Comparison of ENCODE assay signal across 8 mouse cellular contexts in the genomic region with DNA sequence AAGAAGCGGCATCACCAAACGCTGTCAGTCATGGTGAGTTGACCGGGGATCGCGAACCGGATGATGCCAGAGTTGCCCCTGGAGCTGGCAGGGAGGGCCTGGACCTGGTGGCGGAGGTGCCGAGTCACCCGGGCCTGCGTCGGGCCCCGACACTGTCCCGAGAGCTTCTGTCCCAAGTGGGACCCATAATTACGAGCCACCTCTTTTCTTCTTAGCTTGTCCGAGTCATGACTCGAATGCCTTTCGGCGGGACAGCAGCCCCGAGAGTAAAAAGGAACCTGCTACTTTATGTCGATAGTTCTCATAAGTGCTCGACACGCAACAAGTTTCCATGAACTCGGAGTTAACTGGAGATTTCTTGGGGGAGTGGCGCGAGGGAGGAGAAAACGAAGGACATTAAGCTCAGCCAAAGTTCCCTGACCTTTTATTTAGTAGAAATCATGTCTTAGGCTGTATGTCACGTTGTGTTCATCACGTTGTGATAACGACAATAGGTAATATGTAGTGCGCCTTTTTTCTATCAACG. TPM values are rescaled to one million over a fixed set of nuclear protein-coding genes. Genes with fewer than 3 reads are reported as not detected.
DNase-seq lines count a peak whose midpoint lies in the region; ATAC-seq and TF ChIP-seq lines count a peak whose summit lies in the region.

No protein-coding gene starts in this region.

- peaks cover 45% of the 10 kb centered on the region for H3K79me2 ChIP-seq in CH12.LX (replicated peaks; ENCODE audit: control insufficient read depth, extremely low read depth, insufficient read depth, poor library complexity, severe bottlenecking)

- TF ChIP-seq EP300 in CH12.LX (IDR thresholded peaks at IDR 0.05; ENCODE audit: low read length), result no peak
- TF ChIP-seq EP300 in liver, embryonic 14.5 days (IDR thresholded peaks at IDR 0.05; ENCODE audit: low read depth), result no peak

- no peak for DNase-seq in heart, embryonic 10.5 days (ENCODE audit: low spot score)
- DNase-seq in heart, adult 18-20 months, result no peak
- no peak for DNase-seq in CH12.LX (ENCODE audit: extremely low read depth)
- DNase-seq in liver, embryonic 14.5 days (ENCODE audit: low read depth in 3 of 3, low spot score in 3 of 3), result no peak
- no peak for DNase-seq in embryo, embryonic 11 days
- DNase-seq in c-Kit-positive CD71-positive TER-119-positive erythroid progenitor cells, embryonic 14.5 days (ENCODE audit: low spot score), result no peak
- no peak for DNase-seq in urinary bladder, postnatal 14 days (ENCODE audit: low spot score)

- peak overlapping the region; percentile 77 for H3K9ac ChIP-seq in CH12.LX (ENCODE audit: insufficient read depth, low read depth)
- peak overlapping the region; percentile 80 for H3K9ac ChIP-seq in forebrain, embryonic 12.5 days
- H3K9ac ChIP-seq in liver, embryonic 14.5 days (replicated peaks), result peak overlapping the region; percentile 88

- dilution Hi-C loops in CH12.LX (cut with MboI; ENCODE audit: extremely low pct_ligation_motif_present, extremely low pct_unique_long_range_greater_than_20kb, low sequenced_read_pairs), result no loop called here

- 1% methylated on average over 31 of the region's 31 CpGs for WGBS in heart, embryonic 10.5 days
- WGBS in forebrain, embryonic 12.5 days, result 2% methylated on average over 31 of the region's 31 CpGs
- WGBS in liver, embryonic 14.5 days (ENCODE audit: insufficient replicate concordance), result 1% methylated on average over 31 of the region's 31 CpGs

- peaks cover 14% of the 10 kb centered on the region for H3K4me1 ChIP-seq in heart, embryonic 10.5 days
- H3K4me1 ChIP-seq in CH12.LX (ENCODE audit: control insufficient read depth in 1 of 2, insufficient read depth in 2 of 2), result peaks cover 8 to 27% of the 10 kb centered on the region in 2 experiments
- H3K4me1 ChIP-seq in forebrain, embryonic 12.5 days, result peaks cover 21% of the 10 kb centered on the region
- peaks cover 12 to 16% of the 10 kb centered on the region in 2 experiments; a peak in 3 of 4 replicates for H3K4me1 ChIP-seq in liver, embryonic 14.5 days (replicated peaks; ENCODE audit: control insufficient read depth in 2 of 2, insufficient read depth in 2 of 2, low read length in 1 of 2)

- TF ChIP-seq POLR2A in CH12.LX (IDR thresholded peaks at IDR 0.05; ENCODE audit: low read depth, low read length), result no peak

- H3K36me3 ChIP-seq in heart, embryonic 10.5 days, result peaks cover 56% of the 10 kb centered on the region
- H3K36me3 ChIP-seq in CH12.LX (replicated peaks in 1 of 2; ENCODE audit: control insufficient read depth in 1 of 2, insufficient read depth in 1 of 2, low read length in 1 of 2), result peaks cover 46 to 69% of the 10 kb centered on the region in 2 experiments
- peaks cover 46% of the 10 kb centered on the region for H3K36me3 ChIP-seq in forebrain, embryonic 12.5 days (replicated peaks)
- peaks cover 37% of the 10 kb centered on the region for H3K36me3 ChIP-seq in liver, embryonic 14.5 days (replicated peaks; ENCODE audit: control insufficient read depth, insufficient read depth, low read depth)

- in situ Hi-C loops in CH12.LX (cut with MboI; ENCODE audit: low pct_ligation_motif_present, low pct_unique_long_range_greater_than_20kb, low sequenced_read_pairs), result no loop called here

- peak overlapping the region; percentile 85 for H3K4me3 ChIP-seq in heart, embryonic 10.5 days
- H3K4me3 ChIP-seq in CH12.LX (replicated peaks in 1 of 3; ENCODE audit: low read depth in 2 of 3, low read length in 2 of 3, poor library complexity in 1 of 3), result peak overlapping the region; percentile 64 to 99 (median 94)
- peak overlapping the region; percentile 82 for H3K4me3 ChIP-seq in forebrain, embryonic 12.5 days (replicated peaks)
- peak overlapping the region; percentile 94 to 100 for H3K4me3 ChIP-seq in liver, embryonic 14.5 days (ENCODE audit: insufficient read depth in 1 of 2, low read depth in 2 of 2, low read length in 2 of 2)

- H3K9me3 ChIP-seq in heart, embryonic 10.5 days, result no peaks in the 10 kb centered on the region
- H3K9me3 ChIP-seq in CH12.LX (replicated peaks; ENCODE audit: low read length), result no peaks in the 10 kb centered on the region
- H3K9me3 ChIP-seq in forebrain, embryonic 12.5 days, result no peaks in the 10 kb centered on the region
- no peaks in the 10 kb centered on the region for H3K9me3 ChIP-seq in liver, embryonic 14.5 days (ENCODE audit: control insufficient read depth, low read length)

- H3K4me2 ChIP-seq in CH12.LX (ENCODE audit: insufficient read depth, low read depth, poor library complexity, severe bottlenecking), result peak overlapping the region; percentile 74; the same call in 1 of the 2 replicates
- H3K4me2 ChIP-seq in forebrain, embryonic 12.5 days, result peak overlapping the region; percentile 74
- H3K4me2 ChIP-seq in liver, embryonic 14.5 days (ENCODE audit: low read depth), result peak overlapping the region; percentile 97

- no peak for TF ChIP-seq CTCF in CH12.LX (conservative IDR thresholded peaks at IDR 0.05 in 1 of 2, IDR thresholded peaks at IDR 0.05 in 1 of 2; ENCODE audit: low read depth in 2 of 2, low read length in 2 of 2)
- TF ChIP-seq CTCF in liver, embryonic 14.5 days (IDR thresholded peaks at IDR 0.05; ENCODE audit: low read depth), result no peak

- no peaks in the 10 kb centered on the region for H3K27me3 ChIP-seq in heart, embryonic 10.5 days (ENCODE audit: insufficient read depth, poor library complexity, severe bottlenecking)
- no peaks in the 10 kb centered on the region for H3K27me3 ChIP-seq in CH12.LX (replicated peaks)
- H3K27me3 ChIP-seq in forebrain, embryonic 12.5 days, result no peaks in the 10 kb centered on the region
- no peaks in the 10 kb centered on the region for H3K27me3 ChIP-seq in liver, embryonic 14.5 days (ENCODE audit: control insufficient read depth, insufficient read depth, low read length)

- no peak for TF ChIP-seq RAD21 in CH12.LX (IDR thresholded peaks at IDR 0.05; ENCODE audit: low read depth, low read length)

- peak; percentile 47 for ATAC-seq in forebrain, embryonic 12.5 days (ENCODE audit: low FRiP score)
- ATAC-seq in liver, embryonic 14.5 days (ENCODE audit: insufficient read depth), result peak; percentile 36

- peak overlapping the region; percentile 89 for H3K27ac ChIP-seq in heart, embryonic 10.5 days
- H3K27ac ChIP-seq in CH12.LX (ENCODE audit: insufficient read depth, low read depth), result peak overlapping the region; percentile 26
- H3K27ac ChIP-seq in forebrain, embryonic 12.5 days, result peak overlapping the region; percentile 72; the same call in 1 of the 2 replicates
- peak overlapping the region; percentile 86 for H3K27ac ChIP-seq in liver, embryonic 14.5 days

TF ChIP-seq in CH12.LX, 34 proteins besides CTCF, POLR2A, EP300 and RAD21 (continues in another document):
- peak; percentile 38; the same call in 1 of the 2 replicates for TF ChIP-seq MAX (IDR thresholded peaks at IDR 0.05; ENCODE audit: low read length)

RNA-seq across cellular contexts. Expression of gene Cdc45, which starts 0.7 kb away (rescaled TPM):
- 50.8 and 58.4 TPM in 2 replicates for polyA plus RNA-seq in heart, embryonic 10.5 days (2016; fragmentation: Nextera tagmentation; extraction: Ambion mirVana)
- total RNA-seq in heart, adult 18-20 months (2021), result 1 to 10 TPM; 2.1 to 3.2 TPM
- 144 and 156 TPM in 2 replicates for total RNA-seq in CH12.LX (2012; rRNA removed)
- total RNA-seq in CH12.LX (2014; rRNA removed), result 136 and 141 TPM in 2 replicates
- 117 and 127 TPM in 2 replicates for polyA plus RNA-seq in CH12.LX (2012; ENCODE audit: insufficient read length, low read depth)
- 56.6 and 57.2 TPM in 2 replicates for polyA plus RNA-seq in forebrain, embryonic 12.5 days (2016; fragmentation: Nextera tagmentation; extraction: Ambion mirVana)
- 40.7 and 45.8 TPM in 2 replicates for polyA plus RNA-seq in liver, embryonic 14.5 days (2012; rRNA removed)
- 40.6 and 45.4 TPM in 2 replicates for polyA plus RNA-seq in liver, embryonic 14.5 days (2014; fragmentation: Nextera tagmentation; extraction: Ambion mirVana)

RNA-seq across cellular contexts. Expression of gene Ufd1, which starts 0.9 kb away (rescaled TPM):
- 77.4 and 85.2 TPM in 2 replicates for polyA plus RNA-seq in heart, embryonic 10.5 days (2016; fragmentation: Nextera tagmentation; extraction: Ambion mirVana)
- total RNA-seq in heart, adult 18-20 months (2021), result 10 to 100 TPM; 52.6 to 55.1 TPM
- total RNA-seq in CH12.LX (2012; rRNA removed), result 43.6 and 54.5 TPM in 2 replicates
- total RNA-seq in CH12.LX (2014; rRNA removed), result 62.6 and 68.6 TPM in 2 replicates
- 78.4 and 80.8 TPM in 2 replicates for polyA plus RNA-seq in CH12.LX (2012; ENCODE audit: insufficient read length, low read depth)
- 111 and 113 TPM in 2 replicates for polyA plus RNA-seq in forebrain, embryonic 12.5 days (2016; fragmentation: Nextera tagmentation; extraction: Ambion mirVana)
- 14.6 and 19.3 TPM in 2 replicates for polyA plus RNA-seq in liver, embryonic 14.5 days (2012; rRNA removed)
- 29.8 and 32.3 TPM in 2 replicates for polyA plus RNA-seq in liver, embryonic 14.5 days (2014; fragmentation: Nextera tagmentation; extraction: Ambion mirVana)

RNA-seq across cellular contexts. Expression of gene 2510002D24Rik, which starts 23.9 kb away (rescaled TPM):
- polyA plus RNA-seq in heart, embryonic 10.5 days (2016; fragmentation: Nextera tagmentation; extraction: Ambion mirVana), result 41.3 and 47.4 TPM in 2 replicates
- total RNA-seq in heart, adult 18-20 months (2021), result 10 to 100 TPM; 26.0 to 30.1 TPM
- 69.9 and 84.9 TPM in 2 replicates for total RNA-seq in CH12.LX (2012; rRNA removed)
- 66.2 and 70.2 TPM in 2 replicates for total RNA-seq in CH12.LX (2014; rRNA removed)
- polyA plus RNA-seq in CH12.LX (2012; ENCODE audit: insufficient read length, low read depth), result 63.9 and 78.0 TPM in 2 replicates
- polyA plus RNA-seq in forebrain, embryonic 12.5 days (2016; fragmentation: Nextera tagmentation; extraction: Ambion mirVana), result 19.5 and 28.7 TPM in 2 replicates
- 20.5 and 23.6 TPM in 2 replicates for polyA plus RNA-seq in liver, embryonic 14.5 days (2012; rRNA removed)
- 10.1 and 11.0 TPM in 2 replicates for polyA plus RNA-seq in liver, embryonic 14.5 days (2014; fragmentation: Nextera tagmentation; extraction: Ambion mirVana)

RNA-seq across cellular contexts. Expression of gene Gm28539, which starts 23.9 kb away (rescaled TPM):
- not detected in 2 replicates for polyA plus RNA-seq in heart, embryonic 10.5 days (2016; fragmentation: Nextera tagmentation; extraction: Ambion mirVana)
- 1 to 10 TPM in 1 of 2 experiments, not detected in 1; 1.9 TPM for total RNA-seq in heart, adult 18-20 months (2021)
- 2.9 and 3.9 TPM in 2 replicates for total RNA-seq in CH12.LX (2012; rRNA removed)
- 0.35 TPM in 1 of 2 replicates, not detected in the other for total RNA-seq in CH12.LX (2014; rRNA removed)
- polyA plus RNA-seq in CH12.LX (2012; ENCODE audit: insufficient read length, low read depth), result 12.2 and 23.9 TPM in 2 replicates
- polyA plus RNA-seq in forebrain, embryonic 12.5 days (2016; fragmentation: Nextera tagmentation; extraction: Ambion mirVana), result not detected in 2 replicates
- polyA plus RNA-seq in liver, embryonic 14.5 days (2012; rRNA removed), result not detected in 2 replicates
- polyA plus RNA-seq in liver, embryonic 14.5 days (2014; fragmentation: Nextera tagmentation; extraction: Ambion mirVana), result not detected in 2 replicates

RNA-seq across cellular contexts. Expression of gene Cldn5, which starts 35.8 kb away (rescaled TPM):
- polyA plus RNA-seq in heart, embryonic 10.5 days (2016; fragmentation: Nextera tagmentation; extraction: Ambion mirVana), result 3.2 and 18.4 TPM in 2 replicates
- 10 to 100 TPM; 15.4 to 22.7 TPM for total RNA-seq in heart, adult 18-20 months (2021)
- not detected in 2 replicates for total RNA-seq in CH12.LX (2012; rRNA removed)
- not detected in 2 replicates for total RNA-seq in CH12.LX (2014; rRNA removed)
- polyA plus RNA-seq in CH12.LX (2012; ENCODE audit: insufficient read length, low read depth), result not detected in 2 replicates
- 24.4 and 24.7 TPM in 2 replicates for polyA plus RNA-seq in forebrain, embryonic 12.5 days (2016; fragmentation: Nextera tagmentation; extraction: Ambion mirVana)
- 6.5 and 6.6 TPM in 2 replicates for polyA plus RNA-seq in liver, embryonic 14.5 days (2012; rRNA removed)
- 6.1 and 6.2 TPM in 2 replicates for polyA plus RNA-seq in liver, embryonic 14.5 days (2014; fragmentation: Nextera tagmentation; extraction: Ambion mirVana)

Comparison
In these comparisons a context has a peak if more than half of its experiments do, and no peak if none do; other contexts are left out.
1. H3K27ac ChIP-seq: peak in every context shown above with its lines; median percentile 89 in heart, embryonic 10.5 days; 86 in liver, embryonic 14.5 days; 72 in forebrain, embryonic 12.5 days; 26 in CH12.LX.